Mouse (Mus musculus) retina, postnatal 1 day (tissue): Measurements from ENCODE around the gene Eif2s2.
A peak's percentile ranks its signal among the peaks of the same experiment; 100 is the strongest.
"Not testable (repeated sequence)": the region's sequence is repeated elsewhere in the genome, so short reads cannot be mapped to it uniquely, and the experiment has no call there.

ENCODE experiments used
- DNase-seq: peaks from one replicate; pipeline ENCODE4 v3.0.0-alpha.2; 2012

The Eif2s2 gene

DNA sequence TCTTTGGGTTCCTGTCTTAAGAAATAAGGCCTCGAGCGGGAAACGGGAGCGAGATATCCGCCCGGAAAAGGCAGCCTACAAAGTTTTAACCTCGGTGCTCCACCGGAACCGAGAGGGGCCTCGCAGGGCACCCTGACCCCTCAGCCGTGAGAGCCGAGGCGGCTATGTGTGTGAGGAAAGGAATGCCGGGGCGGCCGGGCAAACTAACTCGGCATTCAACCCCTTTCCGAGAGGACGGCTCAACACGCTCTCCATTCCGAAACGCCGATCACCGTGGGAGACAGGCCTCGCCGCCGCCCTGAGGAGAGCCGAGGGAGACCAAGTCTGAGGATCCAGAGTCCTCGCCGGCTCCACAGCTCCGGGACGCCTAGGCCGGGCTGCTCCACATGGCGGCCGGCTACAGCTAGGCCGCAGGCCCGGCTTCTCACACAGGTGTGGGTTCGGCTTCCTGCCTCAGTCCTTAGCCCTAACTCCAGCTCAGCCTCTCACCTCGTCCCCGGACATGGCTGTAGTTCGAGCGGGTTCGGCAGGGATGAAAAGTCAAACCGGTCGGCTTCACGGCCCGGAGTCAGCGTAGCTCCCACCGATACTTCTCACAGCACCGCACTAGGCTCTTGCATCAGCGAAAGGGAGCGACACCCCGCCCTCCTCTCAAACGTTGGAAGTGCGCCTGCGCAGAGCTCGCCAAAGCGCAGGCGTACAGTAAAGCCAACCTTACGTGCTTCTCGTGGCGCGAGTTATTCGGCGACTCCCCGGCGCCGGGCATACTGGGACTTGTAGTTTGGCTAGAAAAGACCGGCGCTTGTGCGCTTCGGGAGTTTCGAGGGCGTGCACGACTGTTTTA lies at the start of gene Eif2s2:
Gene Eif2s2, minus strand, starts transcription at position 735 of the 844 bp plus-strand sequence.
- DNase-seq: peak; percentile 98

DNA sequence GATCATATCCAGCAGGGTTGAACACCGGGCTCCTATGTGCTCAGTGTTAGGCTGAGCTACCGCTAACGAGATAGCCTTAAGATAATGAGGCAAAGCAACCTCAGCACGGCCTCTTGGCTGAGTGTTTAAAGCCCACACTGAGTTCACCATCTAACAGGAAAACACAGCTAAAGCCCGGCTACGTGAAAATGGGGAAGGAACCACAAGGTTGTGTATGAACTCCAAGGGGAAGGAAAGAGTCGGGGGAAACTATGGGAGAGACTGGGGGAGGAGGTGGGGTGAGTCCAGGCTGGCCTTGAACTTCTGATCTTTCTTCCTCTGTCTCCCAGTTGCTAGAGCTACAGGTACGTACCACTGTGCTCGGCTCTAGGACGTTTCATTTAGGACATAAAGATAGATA lies 49.2 kb upstream of the Eif2s2 start:
- DNase-seq: no peak

DNA sequence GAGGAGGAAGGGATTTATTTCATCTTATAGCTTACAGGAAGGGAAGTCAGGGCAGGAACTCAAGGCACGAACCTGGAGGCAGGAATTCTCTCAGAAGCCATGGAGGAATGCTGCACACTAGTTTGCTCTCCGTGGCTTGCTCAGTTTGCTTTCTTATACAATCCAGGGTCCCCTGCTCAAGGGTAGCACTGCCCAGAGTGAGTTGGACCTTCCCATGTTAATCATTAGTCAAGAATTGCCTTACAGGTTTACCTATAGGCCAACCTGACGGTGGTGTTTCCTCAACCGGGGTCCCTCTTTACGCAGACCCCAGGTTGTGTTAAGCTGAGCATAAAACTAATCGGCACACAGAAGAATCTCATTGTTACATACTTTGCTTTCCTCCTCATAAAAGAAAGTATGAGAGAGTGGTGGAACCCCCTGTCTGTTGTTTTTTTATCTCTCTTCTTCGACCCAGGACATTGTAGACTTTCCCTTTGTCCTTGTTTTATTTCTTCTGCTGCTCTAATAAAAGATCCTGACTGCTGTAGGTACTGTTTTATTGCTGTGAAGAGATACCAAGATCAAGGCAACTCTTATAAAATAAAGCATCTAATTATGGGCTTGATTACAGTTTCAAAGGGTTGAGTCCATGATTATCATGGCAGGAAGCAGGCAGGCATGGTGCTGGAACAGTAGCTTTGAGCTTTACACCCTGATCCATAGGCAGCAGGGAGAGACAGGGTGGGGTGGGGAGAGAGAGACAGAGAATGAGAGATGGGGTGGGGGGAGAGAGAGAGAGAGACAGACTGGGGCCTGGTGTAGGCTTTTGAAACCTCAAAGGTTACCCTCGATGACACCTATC lies 45.0 kb upstream of the Eif2s2 start:
- no peak for DNase-seq

GRCm38 (mm10) chr2:154936536-154937155 lies 43.9 kb upstream of the Eif2s2 start:
- DNase-seq: no peak

- DNase-seq: no peak
Measured at GRCm38 (mm10) chr2:154936106-154936505, 43.4 kb upstream of the Eif2s2 start.

DNA sequence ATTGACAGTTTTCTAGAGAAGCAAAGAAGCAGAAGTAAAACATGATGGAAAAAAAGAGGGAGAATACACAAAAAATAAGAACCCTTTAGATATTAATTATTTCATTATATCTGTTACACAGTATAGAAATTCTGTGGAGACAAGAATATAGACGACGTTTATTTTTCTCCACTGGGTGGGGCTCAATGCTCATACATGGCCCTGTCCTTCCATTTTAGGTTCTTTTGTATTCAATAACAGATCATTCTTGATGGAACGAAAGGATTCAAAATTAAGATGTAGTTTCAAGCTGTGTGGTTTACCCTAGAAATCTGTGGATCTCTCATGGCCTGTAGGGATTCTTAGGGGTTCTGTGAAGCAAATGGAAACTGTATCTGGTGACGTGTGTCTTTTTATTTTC lies 41.1 kb upstream of the Eif2s2 start:
- peak; percentile 47 for DNase-seq

GRCm38 (mm10) chr2:154928298-154928697 lies 35.6 kb upstream of the Eif2s2 start:
- DNase-seq: peak; percentile 66

- DNase-seq: no peak
Measured at GRCm38 (mm10) chr2:154926843-154927242, 34.1 kb upstream of the Eif2s2 start.

DNA sequence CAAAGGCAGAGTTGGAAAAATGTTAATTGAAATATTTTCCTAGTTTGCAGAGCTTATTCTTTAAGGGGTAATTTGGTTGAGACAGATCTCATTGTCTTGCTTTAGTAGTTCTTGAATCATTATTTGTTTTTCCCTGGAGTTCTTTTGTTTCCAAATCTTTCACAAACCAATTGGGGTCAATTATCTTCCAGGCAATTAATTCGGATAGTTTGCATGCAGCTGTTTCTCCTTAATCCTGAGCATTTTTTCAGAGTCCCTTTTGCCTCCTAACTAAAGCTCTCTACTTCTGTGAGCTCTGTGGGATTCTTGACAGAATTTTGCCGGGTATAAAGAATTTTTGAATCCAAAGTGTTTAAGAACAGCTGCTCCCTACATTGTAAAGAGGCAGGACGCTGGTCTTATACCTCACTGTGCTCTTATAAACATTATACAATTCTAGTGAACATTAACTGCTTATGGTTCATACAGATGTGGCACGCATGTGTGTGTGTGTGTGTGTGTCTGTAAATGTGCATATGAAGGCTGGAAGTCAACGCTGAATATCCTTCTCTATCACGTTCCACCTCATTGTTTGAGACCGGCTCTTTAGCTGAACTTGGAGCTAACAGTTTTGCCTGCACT lies 32.8 kb upstream of the Eif2s2 start:
- peak; percentile 97 for DNase-seq

GRCm38 (mm10) chr2:154922134-154922533 lies 29.4 kb upstream of the Eif2s2 start:
- not testable (repeated sequence) for DNase-seq

DNA sequence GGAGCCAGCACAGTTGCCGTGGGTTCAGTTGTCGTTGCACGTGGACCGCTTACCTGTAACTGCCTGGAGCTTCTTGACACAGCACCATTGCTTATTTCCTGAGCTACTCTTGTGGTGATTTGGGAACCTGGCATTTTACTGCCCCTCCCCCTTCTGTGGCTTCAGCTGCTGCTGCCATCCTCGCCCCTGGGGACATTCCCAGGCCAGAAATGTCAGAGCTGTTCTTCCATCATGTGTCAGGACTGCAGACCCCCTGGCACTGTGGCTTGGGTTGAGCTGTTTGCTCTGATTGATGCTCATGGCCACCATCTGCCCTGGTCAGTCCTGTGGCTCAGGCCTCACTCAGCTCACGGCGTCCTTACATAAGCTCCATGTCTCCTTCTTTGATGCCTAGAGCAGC lies 28.2 kb upstream of the Eif2s2 start:
- peak; percentile 56 for DNase-seq

GRCm38 (mm10) chr2:154917866-154918641 lies 25.3 kb upstream of the Eif2s2 start:
- DNase-seq: no peak

- peak; percentile 81 for DNase-seq
Measured at GRCm38 (mm10) chr2:154916547-154916946, 23.8 kb upstream of the Eif2s2 start.

DNA sequence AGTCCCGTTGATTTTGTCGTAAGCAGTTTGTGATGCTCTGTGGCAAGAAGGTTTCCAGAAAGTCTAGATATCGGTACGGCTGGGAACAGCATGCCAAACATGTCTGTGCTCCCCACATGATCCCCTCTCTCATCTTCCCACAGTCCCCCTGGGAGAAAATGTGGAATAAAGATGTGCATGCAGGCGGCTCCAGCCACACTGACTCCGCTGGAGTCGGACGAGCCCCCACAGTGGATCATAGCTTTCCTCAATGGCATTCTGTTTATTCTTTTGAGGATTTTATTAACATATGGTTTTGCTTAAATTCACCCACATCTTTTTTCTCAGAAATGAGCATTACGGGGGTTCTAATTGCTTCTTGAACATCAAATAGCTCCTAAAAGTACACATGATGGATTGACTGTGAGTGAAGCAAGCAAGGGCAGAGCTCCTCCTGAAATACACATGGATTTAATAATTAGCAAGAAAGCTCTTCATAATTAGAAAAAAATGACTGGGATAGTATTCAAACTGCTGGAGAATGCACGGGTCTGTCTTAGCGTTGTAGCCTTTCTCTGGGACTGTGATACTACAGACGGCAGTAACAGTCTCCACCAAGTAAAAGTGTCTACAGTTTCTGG lies 23.3 kb upstream of the Eif2s2 start:
- no peak for DNase-seq

GRCm38 (mm10) chr2:154909789-154910188 lies 17.1 kb upstream of the Eif2s2 start:
- DNase-seq: peak; percentile 36

GRCm38 (mm10) chr2:154908223-154908622 lies 15.5 kb upstream of the Eif2s2 start:
- DNase-seq: not testable (repeated sequence)

DNA sequence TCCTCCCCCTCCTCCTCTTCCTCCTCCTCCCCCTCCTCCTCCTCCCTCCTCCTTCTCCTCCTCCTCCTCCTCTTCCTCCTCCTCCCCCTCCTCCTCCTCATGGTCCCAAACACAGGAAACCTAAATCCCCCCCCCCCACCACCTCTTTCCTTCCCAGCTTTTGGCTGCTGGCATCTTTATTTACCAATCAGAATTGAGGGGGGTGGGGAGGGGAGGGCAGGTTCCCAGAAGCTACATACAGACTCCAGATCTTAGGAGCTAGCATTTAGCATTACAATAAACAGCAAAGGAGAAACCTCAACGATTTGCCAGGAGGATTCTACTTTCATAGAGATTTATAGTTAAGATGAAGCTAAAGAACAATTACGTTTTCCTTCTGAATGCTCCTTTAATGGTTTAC lies 13.1 kb upstream of the Eif2s2 start:
- DNase-seq: no peak

- DNase-seq: no peak
Measured at GRCm38 (mm10) chr2:154902111-154902510, 9.4 kb upstream of the Eif2s2 start.

DNA sequence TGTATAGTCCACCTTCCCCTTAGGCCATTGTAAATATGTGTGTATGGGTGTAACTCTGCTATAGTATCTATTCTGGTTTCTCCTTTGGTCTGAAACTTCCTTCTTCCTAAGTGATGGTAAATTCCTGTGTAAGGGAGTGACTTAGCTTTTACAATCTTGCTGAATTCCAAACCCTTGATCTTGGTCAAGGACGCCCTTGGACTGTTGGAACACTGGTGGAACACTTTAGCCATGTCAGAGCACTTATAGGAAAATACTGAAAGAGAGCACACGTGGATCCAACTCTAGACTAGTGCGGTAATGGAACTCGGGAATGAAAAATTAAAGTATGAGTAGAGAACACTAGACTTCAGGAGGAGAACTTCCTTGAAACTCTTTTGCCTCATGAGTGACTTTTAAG lies 6.7 kb upstream of the Eif2s2 start:
- DNase-seq: not testable (repeated sequence)

DNA sequence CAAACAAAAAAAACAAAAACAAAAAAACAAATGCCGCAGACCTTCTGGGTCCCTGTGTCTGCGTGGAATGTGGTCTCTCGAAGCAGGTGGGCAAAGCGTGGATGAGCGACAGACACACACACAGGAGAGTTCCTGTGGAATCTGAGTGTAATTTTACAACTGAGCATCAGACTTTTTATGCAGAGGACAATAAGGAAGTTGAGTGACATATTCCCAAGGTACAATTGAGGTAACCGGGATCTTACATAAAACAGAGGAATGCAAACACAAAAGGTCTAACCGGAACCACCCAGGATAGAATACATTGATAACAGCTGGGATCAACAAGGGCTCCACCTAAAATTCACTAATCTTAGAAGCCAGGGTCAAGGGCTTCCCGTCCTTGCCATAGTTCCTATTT lies 6.3 kb upstream of the Eif2s2 start:
- DNase-seq: not testable (repeated sequence)

DNA sequence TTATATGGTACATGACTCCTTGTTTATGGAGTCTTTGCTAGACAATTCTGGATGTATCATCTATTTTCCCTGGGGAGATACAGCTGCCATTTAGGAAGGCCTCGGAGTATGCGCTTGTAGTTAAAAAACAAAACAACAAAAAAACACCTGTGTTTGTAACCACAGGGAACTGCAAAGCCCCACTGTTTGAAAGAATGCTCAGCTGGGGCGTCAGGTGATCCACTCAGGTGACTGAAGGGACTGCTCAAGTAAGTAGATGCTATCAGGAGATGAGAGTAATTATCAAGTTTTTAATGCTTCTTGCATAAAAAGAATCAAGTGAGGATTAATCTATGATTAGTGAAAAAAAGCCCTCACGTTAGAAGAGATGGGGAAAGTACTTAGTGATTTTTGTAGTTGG lies 813 bp upstream of the Eif2s2 start:
- no peak for DNase-seq

DNA sequence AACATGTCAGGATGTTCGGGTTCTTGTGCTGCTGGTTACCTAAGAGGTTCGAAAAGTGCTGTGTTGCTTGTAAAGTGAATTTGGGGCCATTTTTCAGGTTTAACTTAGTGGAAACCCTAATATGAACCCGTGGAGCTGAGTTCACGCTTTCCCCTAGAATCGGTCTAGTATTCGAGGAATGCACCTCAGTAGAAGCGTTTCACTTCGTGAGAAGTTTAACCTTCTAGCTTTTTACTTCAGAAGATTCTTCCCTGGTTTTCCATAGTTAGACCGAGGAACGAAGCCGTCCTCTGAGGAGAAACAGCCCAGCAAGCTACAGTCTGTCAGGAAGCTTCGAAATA lies 280 bp upstream of the Eif2s2 start:
- DNase-seq: no peak
